Mouse (Mus musculus) urinary bladder, postnatal 4 days (tissue): ENCODE data around the gene Ttc7b.

ENCODE experiments used
- DNase-seq, 2 experiments: peaks; one replicate each; pipeline ENCODE4 v3.0.0; 2021 to 2022; ENCODE audit warnings: low spot score in 2 of 2

The Ttc7b gene

GRCm38 (mm10) chr12:100381941-100382340, 138.7 kb downstream of the Ttc7b start:
- no peak for DNase-seq

GRCm38 (mm10) chr12:100380697-100381291, 139.8 kb downstream of the Ttc7b start:
- DNase-seq = no peak

GRCm38 (mm10) chr12:100379833-100380232, 140.8 kb downstream of the Ttc7b start:
- DNase-seq = no peak

- no peak for DNase-seq
Observed at GRCm38 (mm10) chr12:100378266-100378665, 142.4 kb downstream of the Ttc7b start.

GRCm38 (mm10) chr12:100377791-100378190, 142.8 kb downstream of the Ttc7b start:
- DNase-seq = no peak

GRCm38 (mm10) chr12:100375801-100376200, 144.8 kb downstream of the Ttc7b start:
- no peak for DNase-seq

- DNase-seq = no peak
Observed at GRCm38 (mm10) chr12:100372785-100373184, 147.8 kb downstream of the Ttc7b start.

- DNase-seq = no peak
Observed at GRCm38 (mm10) chr12:100372015-100372414, 148.6 kb downstream of the Ttc7b start.

- DNase-seq = no peak
Observed at GRCm38 (mm10) chr12:100369786-100370185, 150.8 kb downstream of the Ttc7b start.

GRCm38 (mm10) chr12:100369220-100369619, 151.4 kb downstream of the Ttc7b start:
- DNase-seq = no peak

GRCm38 (mm10) chr12:100361330-100361729, 159.3 kb downstream of the Ttc7b start:
- no peak for DNase-seq

GRCm38 (mm10) chr12:100358040-100358620, 162.5 kb downstream of the Ttc7b start:
- no peak for DNase-seq

GRCm38 (mm10) chr12:100356407-100356806, 164.2 kb downstream of the Ttc7b start:
- DNase-seq = no peak

GRCm38 (mm10) chr12:100355565-100355964, 165.1 kb downstream of the Ttc7b start:
- DNase-seq = no peak

GRCm38 (mm10) chr12:100353954-100354353, 166.7 kb downstream of the Ttc7b start:
- no peak for DNase-seq

- DNase-seq = no peak
Observed at GRCm38 (mm10) chr12:100353075-100353782, 167.4 kb downstream of the Ttc7b start.

- no peak for DNase-seq
Observed at GRCm38 (mm10) chr12:100352094-100352493, 168.5 kb downstream of the Ttc7b start.

GRCm38 (mm10) chr12:100343554-100343953, 177.1 kb downstream of the Ttc7b start:
- DNase-seq = no peak

GRCm38 (mm10) chr12:100341614-100342013, 179.0 kb downstream of the Ttc7b start:
- no peak for DNase-seq

GRCm38 (mm10) chr12:100340901-100341460, 179.6 kb downstream of the Ttc7b start:
- no peak for DNase-seq

- no peak for DNase-seq
Observed at GRCm38 (mm10) chr12:100338055-100338454, 182.6 kb downstream of the Ttc7b start.

- DNase-seq = no peak
Observed at GRCm38 (mm10) chr12:100337351-100338018, 183.1 kb downstream of the Ttc7b start.
